Mouse (Mus musculus) testis, adult 2 months (tissue): ENCODE results near the gene Snapc2.

ENCODE experiments used
- CTCF ChIP-seq: fragments of 200-500 bp; IDR thresholded peaks from 2 replicates; pipeline ENCODE4 v1.5.1; 2012; ENCODE audit warnings: low read depth, mild to moderate bottlenecking, inconsistent platforms, low read length, moderate library complexity; ENCODE audit not compliant: control insufficient read depth, insufficient read depth, insufficient replicate concordance
- POLR2A ChIP-seq: fragments of 200-500 bp; IDR thresholded peaks from 2 replicates; pipeline ENCODE4 v1.6.1; 2012; ENCODE audit warnings: low read depth, mild to moderate bottlenecking, inconsistent platforms, low read length, moderate library complexity; ENCODE audit not compliant: control insufficient read depth

DNA sequence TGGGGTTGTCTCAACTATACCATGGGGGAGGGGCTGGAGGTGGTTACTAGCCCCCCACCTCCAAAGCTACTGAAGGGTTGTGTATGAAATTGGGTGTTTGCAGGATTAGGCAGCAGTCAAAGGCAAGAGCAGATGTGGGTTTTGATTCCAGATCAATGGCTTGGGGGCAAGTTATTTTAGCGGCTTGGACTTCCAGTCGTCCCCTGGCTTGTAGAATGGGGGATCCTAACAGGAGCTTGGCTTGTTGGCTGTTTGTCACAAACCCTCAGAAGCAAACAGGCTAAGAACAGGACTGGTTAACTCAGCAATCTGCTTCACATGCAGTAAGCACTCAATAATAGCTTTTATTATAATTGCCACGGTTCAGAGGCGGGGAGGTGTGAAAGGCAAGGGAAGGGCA, 4.5 kb downstream of the Snapc2 start:
- TF ChIP-seq CTCF (no peak), POLR2A (no peak)
